Mouse (Mus musculus) G1E (cell line): ENCODE measurements around the gene Coa5.

Experiments used
- CTCF ChIP-seq: IDR thresholded peaks from 2 replicates; pipeline ENCODE4 v1.5.1; 2012; ENCODE audit warnings: low read depth, low read length, inconsistent platforms, mixed read lengths
- POLR2AphosphoS5 ChIP-seq: IDR thresholded peaks from 2 replicates; pipeline ENCODE4 v1.6.1; 2012; ENCODE audit warnings: low read depth, low read length, inconsistent platforms; ENCODE audit not compliant: insufficient replicate concordance

- no peak for TF ChIP-seq POLR2AphosphoS5
- no peak for TF ChIP-seq CTCF
Observed at GRCm38 (mm10) chr1:37386448-37386971, 43.4 kb downstream of the Coa5 start.
